Comparison of ENCODE assay signal across 9 mouse cellular contexts in genomic region chr4:150758467-150759237, GRCm38 (mm10).
A peak's percentile ranks its signal among the peaks of the same experiment; 100 is the strongest.
DNase-seq lines count a peak whose midpoint lies in the region; ATAC-seq lines count a peak whose summit lies in the region.
"Had no signal": no experiment of that assay in that cellular context is flagged by ENCODE, and none has a peak within 500 bp of the region (broad histone marks: within the 10 kb centered on the region; RNA-seq: fewer than 3 reads in every experiment).

No protein-coding gene starts in this region.

- ATAC-seq in heart, embryonic 15.5 days (replicated peaks; ENCODE audit: insufficient number of reproducible peaks, insufficient read depth, low FRiP score, low read depth): peak; percentile 29
- 0 out of 2 replicates have a peak, but pooled peaks have one; percentile 55 for ATAC-seq in forebrain, embryonic 15.5 days (replicated peaks)
- peak; percentile 90 for ATAC-seq in neural tube, embryonic 12.5 days (ENCODE audit: low FRiP score, low read depth)
- no peak for ATAC-seq in inflammation-experienced regulatory T-cells, adult 6 months

- H3K4me1 ChIP-seq in heart, embryonic 15.5 days (replicated peaks): peaks cover 13% of the 10 kb centered on the region
- H3K4me1 ChIP-seq in forebrain, embryonic 15.5 days: peaks cover 18% of the 10 kb centered on the region
- peaks cover 33% of the 10 kb centered on the region for H3K4me1 ChIP-seq in neural tube, embryonic 12.5 days

- H3K4me3 ChIP-seq in heart, embryonic 15.5 days: no peak overlapping the region
- no peak overlapping the region for H3K4me3 ChIP-seq in forebrain, embryonic 15.5 days
- no peak overlapping the region for H3K4me3 ChIP-seq in neural tube, embryonic 12.5 days

- H3K9ac ChIP-seq in heart, embryonic 15.5 days: no peak overlapping the region
- peak overlapping the region; percentile 25; the same call in 1 of the 2 replicates for H3K9ac ChIP-seq in forebrain, embryonic 15.5 days (replicated peaks)
- H3K9ac ChIP-seq in neural tube, embryonic 12.5 days: 0 out of 2 replicates have a peak overlapping the region, but pooled peaks have one; percentile 33

- H3K27me3 ChIP-seq in heart, embryonic 15.5 days: no peaks in the 10 kb centered on the region
- H3K27me3 ChIP-seq in forebrain, embryonic 15.5 days: no peaks in the 10 kb centered on the region
- H3K27me3 ChIP-seq in neural tube, embryonic 12.5 days (replicated peaks): no peaks in the 10 kb centered on the region

- H3K4me2 ChIP-seq in heart, embryonic 15.5 days: 0 out of 2 replicates have a peak overlapping the region, but pooled peaks have one; percentile 12
- H3K4me2 ChIP-seq in forebrain, embryonic 15.5 days (replicated peaks): peak overlapping the region; percentile 29
- H3K4me2 ChIP-seq in neural tube, embryonic 12.5 days (replicated peaks): peak overlapping the region; percentile 45

- DNase-seq in heart, adult 8-10 months (ENCODE audit: low spot score): no peak
- DNase-seq in kidney, postnatal 25 days: peak; percentile 49 to 55
- DNase-seq in urinary bladder, adult 2 months (ENCODE audit: low spot score): no peak
- DNase-seq in adrenal gland, adult 18-20 months (ENCODE audit: low spot score in 2 of 2): no peak
- DNase-seq: cerebellum, postnatal 36 days had no signal

- no peaks in the 10 kb centered on the region for H3K9me3 ChIP-seq in heart, embryonic 15.5 days (replicated peaks)
- no peaks in the 10 kb centered on the region for H3K9me3 ChIP-seq in forebrain, embryonic 15.5 days
- peaks cover 9% of the 10 kb centered on the region for H3K9me3 ChIP-seq in neural tube, embryonic 12.5 days

- WGBS in heart, embryonic 15.5 days: 13% methylated on average over 15 of the region's 15 CpGs
- 6% methylated on average over 15 of the region's 15 CpGs for WGBS in forebrain, embryonic 15.5 days
- WGBS in neural tube, embryonic 12.5 days: 4% methylated on average over 15 of the region's 15 CpGs

- peak overlapping the region; percentile 24; the same call in 1 of the 2 replicates for H3K27ac ChIP-seq in heart, embryonic 15.5 days
- H3K27ac ChIP-seq in forebrain, embryonic 15.5 days (replicated peaks): peak overlapping the region; percentile 46
- peak overlapping the region; percentile 67 for H3K27ac ChIP-seq in neural tube, embryonic 12.5 days

- no peaks in the 10 kb centered on the region for H3K36me3 ChIP-seq in heart, embryonic 15.5 days
- H3K36me3 ChIP-seq in forebrain, embryonic 15.5 days: no peaks in the 10 kb centered on the region
- no peaks in the 10 kb centered on the region for H3K36me3 ChIP-seq in neural tube, embryonic 12.5 days

Comparison
In these comparisons a context has a peak if more than half of its experiments do, and no peak if none do; other contexts are left out.
1. DNase-seq: peak in kidney, postnatal 25 days (2 of 2); none in heart, adult 8-10 months (single experiment), urinary bladder, adult 2 months (single experiment) and adrenal gland, adult 18-20 months (0 of 2).
2. Peak in every context shown above with its lines, with median percentiles within 50 percentile points of each other: H3K27ac ChIP-seq and H3K4me2 ChIP-seq.